Mouse (Mus musculus) hindbrain, embryonic 16.5 days (tissue): Measurements from ENCODE around the gene Pyurf. TPM values are rescaled to one million over a fixed set of nuclear protein-coding genes. Genes with fewer than 3 reads are reported as not detected.
A peak's percentile ranks its signal among the peaks of the same experiment; 100 is the strongest.

Experiments used
- ATAC-seq: fragments of 200-750 bp; cut with Nextera tagmentation; 2 replicates; pipeline ENCODE4 v1.8.0; 2017; ENCODE audit warnings: moderate TSS enrichment, moderate library complexity
- H3K27ac ChIP-seq: fragments of 300-500 bp; sonication (generic); 2 replicates; pipeline ENCODE4 v1.5.1; 2014; ENCODE audit warnings: low read depth, mild to moderate bottlenecking, control low read depth, low read length, moderate library complexity
- H3K27me3 ChIP-seq: fragments of 300-500 bp; sonication (generic); replicated peaks from 2 replicates; pipeline ENCODE4 v1.6.1; 2014; ENCODE audit warnings: low read length; ENCODE audit not compliant: control insufficient read depth, insufficient read depth
- H3K36me3 ChIP-seq: fragments of 300-500 bp; sonication (generic); 2 replicates; pipeline ENCODE4 v1.6.1; 2014; ENCODE audit warnings: mild to moderate bottlenecking, low read length, moderate library complexity, mixed read lengths; ENCODE audit not compliant: control insufficient read depth, insufficient read depth
- H3K4me1 ChIP-seq: fragments of 300-500 bp; sonication (generic); 2 replicates; pipeline ENCODE4 v1.6.1; 2014; ENCODE audit warnings: low read depth, low read length; ENCODE audit not compliant: control insufficient read depth, insufficient read depth
- H3K4me2 ChIP-seq: fragments of 300-500 bp; sonication (generic); 2 replicates; pipeline ENCODE4 v1.6.1; 2014; ENCODE audit warnings: mild to moderate bottlenecking, low read length, control low read depth, moderate library complexity
- H3K4me3 ChIP-seq: fragments of 300-500 bp; sonication (generic); 2 replicates; pipeline ENCODE4 v1.5.1; 2014; ENCODE audit warnings: mild to moderate bottlenecking, low read length, control low read depth, moderate library complexity
- H3K9ac ChIP-seq: fragments of 300-500 bp; sonication (generic); 2 replicates; pipeline ENCODE4 v1.6.1; 2014; ENCODE audit warnings: low read depth, mild to moderate bottlenecking, control low read depth, low read length, moderate library complexity
- H3K9me3 ChIP-seq: fragments of 300-500 bp; sonication (generic); 2 replicates; pipeline ENCODE4 v1.6.1; 2014; ENCODE audit warnings: mild to moderate bottlenecking, low read length, moderate library complexity; ENCODE audit not compliant: control insufficient read depth
- WGBS: fragments of 180-500 bp; shearing (Covaris S2); extraction: QIAGEN DNeasy Blood & Tissue Kit; methylation state at CpG from one replicate; pipeline ENCODE4 v1.1.7; 2014; 5-methylcytosine and 5-hydroxymethylcytosine counted together
- polyA plus RNA-seq: library from polyadenylated mRNA; unstranded; fragments of >200 nt; fragmentation: Nextera tagmentation; extraction: Ambion mirVana; gene quantifications from 2 replicates; pipeline ENCODE4 v1.2.1, GENCODE M21; 2015

Pyurf gene
- polyA plus RNA-seq, 1 experiment from 2014 or later: 18.8 TPM

GRCm38 (mm10) chr6:57684156-57684555, 7.7 kb downstream of the Pyurf start:
- Histone ChIP-seq H3K4me3 (no peak overlapping the region), H3K27me3 (no peaks in the 10 kb centered on the region)
- 90% methylated on average over 1 of the region's 1 CpGs for WGBS

GRCm38 (mm10) chr6:57661295-57661694, 30.6 kb downstream of the Pyurf start:
- no peaks in the 10 kb centered on the region for H3K27me3 ChIP-seq
- no peaks in the 10 kb centered on the region for H3K9me3 ChIP-seq
- H3K4me2 ChIP-seq: no peak overlapping the region
- H3K4me1 ChIP-seq: no peaks in the 10 kb centered on the region
- ATAC-seq: no peak
- H3K36me3 ChIP-seq: no peaks in the 10 kb centered on the region
- WGBS: 88% methylated on average over 4 of the region's 4 CpGs
- H3K27ac ChIP-seq: no peak overlapping the region
- H3K4me3 ChIP-seq: no peak overlapping the region
- no peak overlapping the region for H3K9ac ChIP-seq

More at GRCm38 (mm10) chr6:57684156-57684555, 7.7 kb downstream of the Pyurf start:
- no peak overlapping the region for H3K27ac ChIP-seq
- H3K9me3 ChIP-seq: no peaks in the 10 kb centered on the region
- H3K4me2 ChIP-seq: no peak overlapping the region
- H3K9ac ChIP-seq: no peak overlapping the region
- no peaks in the 10 kb centered on the region for H3K4me1 ChIP-seq
- ATAC-seq: no peak
- H3K36me3 ChIP-seq: no peaks in the 10 kb centered on the region; the same call in none of the 2 replicates

- Histone ChIP-seq H3K27me3 (no peaks in the 10 kb centered on the region), H3K9me3 (no peaks in the 10 kb centered on the region), H3K27ac (no peak overlapping the region), H3K4me3 (no peak overlapping the region), H3K9ac (no peak overlapping the region), H3K4me2 (no peak overlapping the region), H3K36me3 (no peaks in the 10 kb centered on the region), H3K4me1 (no peaks in the 10 kb centered on the region)
- no peak for ATAC-seq
- WGBS: 76% methylated on average over 1 of the region's 1 CpGs
These were observed 44.6 kb downstream of the Pyurf start for GRCm38 (mm10) chr6:57647256-57647655.

- Histone ChIP-seq H3K27me3 (no peaks in the 10 kb centered on the region), H3K4me3 (no peak overlapping the region), H3K36me3 (no peaks in the 10 kb centered on the region), H3K9ac (no peak overlapping the region), H3K9me3 (no peaks in the 10 kb centered on the region), H3K4me2 (no peak overlapping the region), H3K4me1 (no peaks in the 10 kb centered on the region; the same call in 1 of the 2 replicates), H3K27ac (no peak overlapping the region)
- ATAC-seq: peak; percentile 98
- WGBS: 22% methylated on average over 4 of the region's 4 CpGs
These were observed 50.1 kb downstream of the Pyurf start for GRCm38 (mm10) chr6:57641789-57642188.

GRCm38 (mm10) chr6:57639531-57639930, 52.3 kb downstream of the Pyurf start:
- H3K9ac ChIP-seq: no peak overlapping the region
- no peak overlapping the region for H3K4me3 ChIP-seq
- H3K27ac ChIP-seq: no peak overlapping the region
- no peaks in the 10 kb centered on the region for H3K27me3 ChIP-seq
- H3K4me2 ChIP-seq: no peak overlapping the region
- H3K36me3 ChIP-seq: no peaks in the 10 kb centered on the region
- no peaks in the 10 kb centered on the region for H3K9me3 ChIP-seq
- no peak for ATAC-seq
- H3K4me1 ChIP-seq: no peaks in the 10 kb centered on the region; the same call in 1 of the 2 replicates
- 27% methylated on average over 1 of the region's 1 CpGs for WGBS

Other genes with a start within 250 kb of the Pyurf start
- 7.3 and 7.7 TPM in 2 replicates for gene Ppm1k, start 156.6 kb downstream of the Pyurf start, polyA plus RNA-seq
- gene Herc6, start 111.1 kb downstream of the Pyurf start, polyA plus RNA-seq: 1.1 and 1.6 TPM in 2 replicates
- 84.3 and 88.9 TPM in 2 replicates for gene Lancl2, start 10.5 kb upstream of the Pyurf start, polyA plus RNA-seq
- gene Vopp1, start 133.1 kb upstream of the Pyurf start, polyA plus RNA-seq: 218 and 224 TPM in 2 replicates
- not detected in 2 replicates for gene Vmn1r21, start 158.3 kb upstream of the Pyurf start, polyA plus RNA-seq
- gene Vmn1r22, start 215.9 kb upstream of the Pyurf start, polyA plus RNA-seq: not detected in 2 replicates
- not detected in 2 replicates for gene Vmn1r23, start 234.8 kb upstream of the Pyurf start, polyA plus RNA-seq